Mouse (Mus musculus): Measurements from ENCODE around the gene Lcn5. TPM values are rescaled to one million over a fixed set of nuclear protein-coding genes. Genes with fewer than 3 reads are reported as not detected.

Lcn5 gene
- polyA plus RNA-seq, 1 experiment: not detected

DNA sequence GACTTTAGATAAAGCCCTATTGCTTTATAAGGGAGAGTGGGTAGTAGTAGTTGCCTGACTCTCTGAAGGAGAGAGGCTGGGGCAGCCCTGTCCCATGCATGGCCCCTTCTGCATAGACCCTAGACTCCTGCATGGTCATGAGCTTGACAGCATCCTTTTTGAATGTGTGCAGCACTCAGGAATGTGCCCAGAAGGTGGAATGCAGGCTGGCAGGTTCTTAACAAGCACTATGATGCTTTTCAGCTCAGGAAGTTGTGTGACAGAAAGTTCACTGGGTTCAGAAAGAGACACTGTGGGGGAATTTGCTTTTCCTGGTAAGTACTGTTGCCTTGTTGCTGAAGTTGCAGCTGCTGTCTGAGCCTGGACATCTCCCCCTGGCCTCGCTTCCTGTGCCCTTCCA is 3.2 kb upstream of the Lcn5 start:
- H3K4me2 ChIP-seq (ENCODE audit: low read depth): no peak overlapping the region
- no peaks in the 10 kb centered on the region for H3K79me2 ChIP-seq (ENCODE audit: control insufficient read depth, insufficient read depth)
- H3K4me3 ChIP-seq: no peak overlapping the region
- no peaks in the 10 kb centered on the region for H3K36me3 ChIP-seq (ENCODE audit: control insufficient read depth, insufficient read depth)
- H3K27me3 ChIP-seq (ENCODE audit: control insufficient read depth, insufficient read depth, insufficient read length): peaks cover 47% of the 10 kb centered on the region
- TF ChIP-seq USF1 (IDR thresholded peaks at IDR 0.05; ENCODE audit: low read depth) (no peak), REST (IDR thresholded peaks at IDR 0.05; ENCODE audit: insufficient read depth, insufficient read length) (no peak), SRF (IDR thresholded peaks at IDR 0.05; ENCODE audit: control insufficient read depth, insufficient read length, low read depth) (no peak), CEBPB (IDR thresholded peaks at IDR 0.05; ENCODE audit: insufficient read depth, poor library complexity, severe bottlenecking) (no peak), E2F4 (IDR thresholded peaks at IDR 0.05; ENCODE audit: insufficient read depth) (no peak), POLR2AphosphoS2 (IDR thresholded peaks at IDR 0.05; ENCODE audit: insufficient read length, low read depth) (no peak), TCF12 (IDR thresholded peaks at IDR 0.05; ENCODE audit: insufficient read depth, poor library complexity, severe bottlenecking) (no peak), MAX (IDR thresholded peaks at IDR 0.05; ENCODE audit: low read depth) (no peak), TCF3 (IDR thresholded peaks at IDR 0.05; ENCODE audit: insufficient read length, low read depth) (no peak), POLR2A (IDR thresholded peaks at IDR 0.05; ENCODE audit: insufficient read length, low read depth) (no peak), MYOD1 (IDR thresholded peaks at IDR 0.05; ENCODE audit: control insufficient read depth in 1 of 3, insufficient read length in 2 of 3, low read depth in 2 of 3) (no peak), MYOG (IDR thresholded peaks at IDR 0.05; ENCODE audit: control insufficient read depth in 1 of 3, insufficient read depth in 1 of 3, insufficient read length in 2 of 3, low read depth in 2 of 3) (no peak)
- no peak overlapping the region for H3ac ChIP-seq (ENCODE audit: control insufficient read depth, insufficient read length)

DNA sequence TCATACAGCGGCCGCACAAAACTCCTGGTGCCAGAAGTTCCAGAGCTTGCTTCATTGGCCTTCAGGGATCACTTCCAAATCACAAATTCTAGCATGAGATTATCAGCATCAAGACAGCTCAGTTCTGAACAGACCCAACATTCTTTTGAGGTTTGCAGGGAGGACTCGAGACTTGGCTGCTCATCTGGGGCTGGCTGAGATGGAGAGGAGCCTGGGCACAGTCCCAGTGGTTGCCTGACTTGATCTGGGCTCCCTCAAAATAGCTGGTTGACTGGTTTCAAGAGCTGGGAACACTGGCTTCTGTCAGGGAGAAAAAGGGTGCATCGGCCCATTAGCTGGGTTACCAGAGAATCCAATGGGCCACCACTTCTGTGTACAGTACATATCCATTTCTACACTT is 1.1 kb upstream of the Lcn5 start:
- TF ChIP-seq USF1 (IDR thresholded peaks at IDR 0.05; ENCODE audit: low read depth) (no peak), E2F4 (IDR thresholded peaks at IDR 0.05; ENCODE audit: insufficient read depth) (no peak), CEBPB (IDR thresholded peaks at IDR 0.05; ENCODE audit: insufficient read depth, poor library complexity, severe bottlenecking) (no peak), REST (IDR thresholded peaks at IDR 0.05; ENCODE audit: insufficient read depth, insufficient read length) (no peak)
- no peak overlapping the region for H3ac ChIP-seq (ENCODE audit: control insufficient read depth, insufficient read length)
- no peaks in the 10 kb centered on the region for H3K79me2 ChIP-seq (ENCODE audit: control insufficient read depth, insufficient read depth)
- H3K4me2 ChIP-seq (ENCODE audit: low read depth): no peak overlapping the region
- peaks cover 40% of the 10 kb centered on the region for H3K27me3 ChIP-seq (ENCODE audit: control insufficient read depth, insufficient read depth, insufficient read length)
- no peak overlapping the region for H3K4me3 ChIP-seq
- no peaks in the 10 kb centered on the region for H3K36me3 ChIP-seq (ENCODE audit: control insufficient read depth, insufficient read depth)

DNA sequence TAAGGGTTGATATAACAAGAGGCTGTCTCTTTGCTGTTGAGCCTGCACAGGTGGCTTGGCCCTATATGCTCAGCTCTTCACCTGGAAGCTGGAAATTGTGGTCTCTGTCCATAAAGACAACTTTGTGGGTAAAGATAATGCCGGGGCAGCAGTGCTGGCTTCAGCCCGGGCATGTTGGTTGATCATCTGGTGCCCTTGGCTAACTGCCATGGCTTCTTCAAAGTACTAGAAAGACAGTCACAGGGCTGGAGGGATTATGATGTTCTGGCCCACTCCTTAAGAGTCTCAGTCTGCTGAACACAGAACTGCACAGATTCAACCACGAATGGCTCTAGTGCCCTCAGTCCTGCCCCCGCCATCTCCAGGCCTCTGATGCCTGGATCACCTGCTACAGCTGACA is 506 bp upstream of the Lcn5 start:
- Histone ChIP-seq H3K27me3 (ENCODE audit: control insufficient read depth, insufficient read depth, insufficient read length) (peaks cover 40% of the 10 kb centered on the region), H3ac (ENCODE audit: control insufficient read depth, insufficient read length) (no peak overlapping the region)
- TF ChIP-seq MAX (IDR thresholded peaks at IDR 0.05; ENCODE audit: low read depth) (no peak), MYOD1 (IDR thresholded peaks at IDR 0.05; ENCODE audit: control insufficient read depth in 1 of 3, insufficient read length in 2 of 3, low read depth in 2 of 3) (no peak), TCF12 (IDR thresholded peaks at IDR 0.05; ENCODE audit: insufficient read depth, poor library complexity, severe bottlenecking) (no peak), CEBPB (IDR thresholded peaks at IDR 0.05; ENCODE audit: insufficient read depth, poor library complexity, severe bottlenecking) (no peak), E2F4 (IDR thresholded peaks at IDR 0.05; ENCODE audit: insufficient read depth) (no peak), POLR2AphosphoS2 (IDR thresholded peaks at IDR 0.05; ENCODE audit: insufficient read length, low read depth) (no peak), MYOG (IDR thresholded peaks at IDR 0.05; ENCODE audit: control insufficient read depth in 1 of 3, insufficient read depth in 1 of 3, insufficient read length in 2 of 3, low read depth in 2 of 3) (no peak)

DNA sequence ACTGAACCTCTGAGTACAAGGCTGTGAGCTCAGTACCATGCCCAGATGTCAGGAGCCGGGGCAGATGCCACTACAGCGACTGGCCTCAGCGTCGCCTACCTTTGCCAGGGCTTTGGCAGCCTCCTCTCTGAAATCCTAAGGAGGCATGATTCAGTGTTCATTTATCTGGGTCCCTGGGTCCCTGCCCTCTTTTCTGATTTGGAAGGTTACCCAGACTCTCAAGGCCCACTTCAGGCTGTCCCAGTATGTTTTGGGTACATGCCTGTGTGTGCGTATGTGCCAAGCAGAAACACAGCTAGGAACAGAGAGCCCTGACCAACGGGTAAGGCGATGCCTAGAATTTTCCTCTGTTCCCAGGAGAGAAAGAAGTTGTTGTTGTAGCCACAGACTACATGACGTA is 2.5 kb downstream of the Lcn5 start:
- Histone ChIP-seq H3ac (ENCODE audit: control insufficient read depth, insufficient read length) (no peak overlapping the region), H3K27me3 (ENCODE audit: control insufficient read depth, insufficient read depth, insufficient read length) (peaks cover 12% of the 10 kb centered on the region), H3K4me2 (ENCODE audit: low read depth) (peak overlapping the region; percentile 68), H3K36me3 (ENCODE audit: control insufficient read depth, insufficient read depth) (no peaks in the 10 kb centered on the region), H3K4me3 (no peak overlapping the region), H3K79me2 (ENCODE audit: control insufficient read depth, insufficient read depth) (no peaks in the 10 kb centered on the region)
- TF ChIP-seq SRF (IDR thresholded peaks at IDR 0.05; ENCODE audit: control insufficient read depth, insufficient read length, low read depth): no peak
- TF ChIP-seq MYOD1 (IDR thresholded peaks at IDR 0.05; ENCODE audit: control insufficient read depth in 1 of 3, insufficient read length in 2 of 3, low read depth in 2 of 3): no peak
- no peak for TF ChIP-seq POLR2A (IDR thresholded peaks at IDR 0.05; ENCODE audit: insufficient read length, low read depth)
- no peak for TF ChIP-seq MAX (IDR thresholded peaks at IDR 0.05; ENCODE audit: low read depth)
- TF ChIP-seq POLR2AphosphoS2 (IDR thresholded peaks at IDR 0.05; ENCODE audit: insufficient read length, low read depth): no peak
- TF ChIP-seq E2F4 (IDR thresholded peaks at IDR 0.05; ENCODE audit: insufficient read depth): no peak
- TF ChIP-seq TCF12 (IDR thresholded peaks at IDR 0.05; ENCODE audit: insufficient read depth, poor library complexity, severe bottlenecking): no peak
- no peak for TF ChIP-seq MYOG (IDR thresholded peaks at IDR 0.05; ENCODE audit: control insufficient read depth in 1 of 3, insufficient read depth in 1 of 3, insufficient read length in 2 of 3, low read depth in 2 of 3)
- no peak for TF ChIP-seq REST (IDR thresholded peaks at IDR 0.05; ENCODE audit: insufficient read depth, insufficient read length)
- no peak for TF ChIP-seq CEBPB (IDR thresholded peaks at IDR 0.05; ENCODE audit: insufficient read depth, poor library complexity, severe bottlenecking)
- TF ChIP-seq TCF3 (IDR thresholded peaks at IDR 0.05; ENCODE audit: insufficient read length, low read depth): no peak
- TF ChIP-seq USF1 (IDR thresholded peaks at IDR 0.05; ENCODE audit: low read depth): no peak

More for the DNA sequence above, 506 bp upstream of the Lcn5 start:
- Histone ChIP-seq H3K4me2 (ENCODE audit: low read depth) (no peak overlapping the region), H3K79me2 (ENCODE audit: control insufficient read depth, insufficient read depth) (no peaks in the 10 kb centered on the region), H3K4me3 (no peak overlapping the region), H3K36me3 (ENCODE audit: control insufficient read depth, insufficient read depth) (no peaks in the 10 kb centered on the region)

DNA sequence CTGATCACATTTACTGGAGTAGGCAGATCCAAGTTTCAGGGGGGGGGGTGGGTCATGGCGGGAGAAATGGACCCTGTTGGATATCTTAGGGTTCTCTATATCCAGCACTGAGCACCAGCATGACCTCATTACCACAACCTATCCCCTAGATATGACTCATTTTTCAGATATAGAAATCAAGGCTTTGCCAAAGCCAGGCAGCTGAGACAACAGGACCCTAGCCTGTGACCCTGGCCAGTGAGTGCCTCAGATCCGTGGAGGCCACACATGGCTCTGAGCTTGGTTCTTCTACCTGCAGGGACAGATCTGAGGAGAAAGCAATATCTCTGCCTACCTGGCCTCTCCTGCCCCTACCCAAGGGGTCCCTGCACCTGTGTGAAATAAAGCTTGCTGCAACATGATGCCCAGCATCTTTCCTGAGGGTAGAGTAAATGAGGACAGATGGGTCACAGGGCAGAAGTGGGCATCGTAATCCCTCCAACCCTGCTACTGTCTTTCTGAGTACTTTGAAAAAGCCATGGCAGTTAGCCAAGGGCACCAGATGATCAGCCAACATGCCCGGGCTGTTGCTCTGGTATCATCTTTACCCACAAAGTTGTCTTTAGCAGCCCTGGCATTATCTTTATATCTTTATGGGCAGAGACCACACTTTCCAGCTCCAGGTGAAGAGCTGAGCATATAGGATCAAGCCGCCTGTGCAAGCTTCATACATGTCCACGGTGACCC is 3.7 kb downstream of the Lcn5 start:
- Histone ChIP-seq H3K36me3 (ENCODE audit: control insufficient read depth, insufficient read depth) (no peaks in the 10 kb centered on the region), H3K4me3 (no peak overlapping the region), H3K4me2 (ENCODE audit: low read depth) (peak overlapping the region; percentile 68), H3K79me2 (ENCODE audit: control insufficient read depth, insufficient read depth) (no peaks in the 10 kb centered on the region), H3ac (ENCODE audit: control insufficient read depth, insufficient read length) (no peak overlapping the region), H3K27me3 (ENCODE audit: control insufficient read depth, insufficient read depth, insufficient read length) (peaks cover 2% of the 10 kb centered on the region)
- TF ChIP-seq E2F4 (IDR thresholded peaks at IDR 0.05; ENCODE audit: insufficient read depth) (no peak), MYOD1 (IDR thresholded peaks at IDR 0.05; ENCODE audit: control insufficient read depth in 1 of 3, insufficient read length in 2 of 3, low read depth in 2 of 3) (peak; percentile 1 to 86 (median 66)), MYOG (IDR thresholded peaks at IDR 0.05; ENCODE audit: control insufficient read depth in 1 of 3, insufficient read depth in 1 of 3, insufficient read length in 2 of 3, low read depth in 2 of 3) (peak; percentile 14 to 69 (median 19)), POLR2A (IDR thresholded peaks at IDR 0.05; ENCODE audit: insufficient read length, low read depth) (no peak), TCF12 (IDR thresholded peaks at IDR 0.05; ENCODE audit: insufficient read depth, poor library complexity, severe bottlenecking) (no peak), MAX (IDR thresholded peaks at IDR 0.05; ENCODE audit: low read depth) (no peak), SRF (IDR thresholded peaks at IDR 0.05; ENCODE audit: control insufficient read depth, insufficient read length, low read depth) (no peak), USF1 (IDR thresholded peaks at IDR 0.05; ENCODE audit: low read depth) (no peak)

All from myocyte (in vitro differentiated cells).